Mouse (Mus musculus): ENCODE results near the gene Dpp6. TPM values are rescaled to one million over a fixed set of nuclear protein-coding genes. Genes with fewer than 3 reads are reported as not detected.

Dpp6 gene
- polyA plus RNA-seq, 1 experiment from 2014 or later: 42.0 TPM

GRCm38 (mm10) chr5:27707283-27707682, 890.3 kb downstream of the Dpp6 start:
- no peaks in the 10 kb centered on the region for H3K36me3 ChIP-seq (ENCODE audit: control insufficient read depth, insufficient read depth)
- H3K4me3 ChIP-seq (replicated peaks; ENCODE audit: low read length): no peak overlapping the region
- H3K9ac ChIP-seq (replicated peaks; ENCODE audit: low read depth, low read length): no peak overlapping the region
- no peak overlapping the region for H3K4me2 ChIP-seq (ENCODE audit: low read length)
- no peak overlapping the region for H3K27ac ChIP-seq (ENCODE audit: low read length)
- no peaks in the 10 kb centered on the region for H3K27me3 ChIP-seq (replicated peaks; ENCODE audit: control insufficient read depth, insufficient read depth, low read length)
- H3K9me3 ChIP-seq (ENCODE audit: control insufficient read depth, low read length): no peaks in the 10 kb centered on the region
- H3K4me1 ChIP-seq (replicated peaks; ENCODE audit: control insufficient read depth, insufficient read depth, low read length): peaks cover 4% of the 10 kb centered on the region
- ATAC-seq: no peak

DNA sequence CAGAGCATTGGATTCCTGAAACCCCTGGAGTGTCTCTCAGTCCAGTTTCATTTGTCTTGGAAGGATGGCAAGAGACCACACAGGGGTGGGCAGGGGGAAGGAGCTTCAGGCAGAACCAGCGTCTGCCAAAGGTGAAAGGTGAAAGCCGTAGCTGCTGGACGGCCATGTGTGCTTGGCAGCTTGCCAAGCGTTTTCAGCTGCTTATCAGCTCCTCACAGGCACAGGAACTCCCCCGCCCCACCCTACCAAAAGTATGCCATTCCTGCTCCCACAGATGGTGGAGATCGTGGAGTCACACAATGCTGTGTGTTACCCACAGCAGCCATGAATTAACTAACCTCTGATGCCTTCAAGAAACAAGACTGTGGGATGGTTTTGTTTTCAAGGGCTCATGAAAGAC, 891.2 kb downstream of the Dpp6 start:
- H3K9me3 ChIP-seq (ENCODE audit: control insufficient read depth, low read length): no peaks in the 10 kb centered on the region
- no peak overlapping the region for H3K4me3 ChIP-seq (replicated peaks; ENCODE audit: low read length)
- H3K27ac ChIP-seq (ENCODE audit: low read length): no peak overlapping the region
- no peak for ATAC-seq
- H3K9ac ChIP-seq (replicated peaks; ENCODE audit: low read depth, low read length): no peak overlapping the region
- H3K27me3 ChIP-seq (replicated peaks; ENCODE audit: control insufficient read depth, insufficient read depth, low read length): no peaks in the 10 kb centered on the region
- no peaks in the 10 kb centered on the region for H3K36me3 ChIP-seq (ENCODE audit: control insufficient read depth, insufficient read depth)
- peaks cover 4% of the 10 kb centered on the region for H3K4me1 ChIP-seq (replicated peaks; ENCODE audit: control insufficient read depth, insufficient read depth, low read length)
- 26% methylated on average over 6 of the region's 6 CpGs for WGBS
- H3K4me2 ChIP-seq (ENCODE audit: low read length): no peak overlapping the region

DNA sequence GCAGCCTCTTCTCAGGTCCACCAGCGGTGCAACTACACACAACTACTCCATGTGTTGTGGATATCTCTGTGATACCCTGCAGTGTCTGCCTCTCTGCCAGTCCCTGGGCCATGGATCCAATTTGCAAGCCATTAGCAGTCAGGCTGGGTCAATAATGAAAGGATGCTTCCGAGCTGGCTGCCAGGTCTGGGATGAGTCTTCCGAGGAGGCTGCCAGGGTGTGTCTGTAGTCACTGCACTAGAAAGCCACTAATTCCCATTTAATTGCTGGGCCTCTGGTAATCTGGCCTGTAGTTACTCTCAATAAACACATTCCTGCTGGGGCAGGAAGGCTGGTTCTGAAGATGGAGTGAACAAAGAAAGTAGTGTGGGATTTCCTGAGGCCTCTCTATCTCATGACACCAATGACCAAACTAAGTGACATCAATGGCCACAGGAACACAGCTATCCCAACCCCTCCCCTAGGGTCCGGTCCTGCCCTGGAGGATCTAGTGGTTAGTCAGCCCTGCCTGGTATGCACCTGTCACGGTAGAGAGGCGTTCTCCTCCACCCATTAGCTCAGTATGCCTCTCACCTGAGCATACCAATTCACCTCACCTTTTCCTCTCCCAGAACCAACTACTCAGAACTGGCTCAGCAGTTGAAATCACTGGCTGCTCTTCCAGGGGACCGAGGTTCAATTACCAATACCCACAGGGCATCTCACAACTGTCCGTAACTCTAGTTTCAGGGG, 894.6 kb downstream of the Dpp6 start:
- WGBS: 51% methylated on average over 8 of the region's 8 CpGs
- Histone ChIP-seq H3K4me2 (ENCODE audit: low read length) (no peak overlapping the region), H3K36me3 (ENCODE audit: control insufficient read depth, insufficient read depth) (no peaks in the 10 kb centered on the region), H3K9me3 (ENCODE audit: control insufficient read depth, low read length) (no peaks in the 10 kb centered on the region), H3K4me1 (replicated peaks; ENCODE audit: control insufficient read depth, insufficient read depth, low read length) (peaks cover 4% of the 10 kb centered on the region), H3K27me3 (replicated peaks; ENCODE audit: control insufficient read depth, insufficient read depth, low read length) (no peaks in the 10 kb centered on the region), H3K27ac (ENCODE audit: low read length) (no peak overlapping the region), H3K9ac (replicated peaks; ENCODE audit: low read depth, low read length) (no peak overlapping the region), H3K4me3 (replicated peaks; ENCODE audit: low read length) (no peak overlapping the region)
- no peak for ATAC-seq

DNA sequence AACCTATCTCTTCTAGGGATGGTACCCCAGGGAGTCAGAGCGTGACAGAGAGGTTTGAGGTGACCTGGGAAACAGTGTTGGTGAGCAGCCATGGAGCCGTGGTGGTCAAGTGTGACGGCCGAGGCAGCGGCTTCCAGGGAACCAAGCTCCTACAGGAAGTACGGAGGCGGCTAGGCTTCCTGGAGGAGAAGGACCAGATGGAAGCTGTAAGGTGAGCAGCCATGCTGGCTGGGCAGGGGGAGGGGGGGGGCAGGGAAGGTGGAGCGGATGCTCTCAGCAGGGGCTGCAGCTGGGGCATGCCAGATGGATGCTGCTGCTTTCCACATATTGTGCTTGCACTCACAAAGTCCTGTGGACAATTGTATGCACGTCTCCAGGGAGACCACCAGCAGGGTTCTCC, 897.4 kb downstream of the Dpp6 start:
- no peak overlapping the region for H3K4me3 ChIP-seq (replicated peaks; ENCODE audit: low read length)
- ATAC-seq: no peak
- H3K36me3 ChIP-seq (ENCODE audit: control insufficient read depth, insufficient read depth): no peaks in the 10 kb centered on the region
- H3K9ac ChIP-seq (replicated peaks; ENCODE audit: low read depth, low read length): no peak overlapping the region
- no peak overlapping the region for H3K27ac ChIP-seq (ENCODE audit: low read length)
- no peak overlapping the region for H3K4me2 ChIP-seq (ENCODE audit: low read length)
- no peaks in the 10 kb centered on the region for H3K27me3 ChIP-seq (replicated peaks; ENCODE audit: control insufficient read depth, insufficient read depth, low read length)
- WGBS: 67% methylated on average over 9 of the region's 9 CpGs
- no peaks in the 10 kb centered on the region for H3K4me1 ChIP-seq (replicated peaks; ENCODE audit: control insufficient read depth, insufficient read depth, low read length)
- H3K9me3 ChIP-seq (ENCODE audit: control insufficient read depth, low read length): no peaks in the 10 kb centered on the region

DNA sequence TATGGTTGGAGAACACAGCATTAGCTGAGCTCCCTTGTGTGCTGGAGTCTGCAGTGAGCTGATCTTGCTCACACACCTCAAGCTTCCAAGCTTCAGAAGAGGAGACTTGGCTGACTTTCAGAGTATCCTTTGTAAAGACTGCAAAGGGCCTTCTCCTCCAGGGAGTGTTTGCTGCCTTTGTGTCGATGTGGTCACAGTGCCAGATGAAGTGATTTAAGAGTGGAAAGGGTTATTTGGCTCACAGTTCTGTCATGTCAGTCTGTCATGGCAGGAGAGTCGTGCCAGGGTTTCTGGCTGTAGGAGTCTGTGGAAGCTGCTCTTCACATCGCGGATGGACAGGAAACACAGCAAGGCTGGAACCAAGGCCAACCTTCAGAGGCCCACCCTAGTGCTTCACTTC, 899.0 kb downstream of the Dpp6 start:
- H3K4me2 ChIP-seq (ENCODE audit: low read length): no peak overlapping the region
- H3K9ac ChIP-seq (replicated peaks; ENCODE audit: low read depth, low read length): no peak overlapping the region
- H3K4me3 ChIP-seq (replicated peaks; ENCODE audit: low read length): no peak overlapping the region
- no peaks in the 10 kb centered on the region for H3K27me3 ChIP-seq (replicated peaks; ENCODE audit: control insufficient read depth, insufficient read depth, low read length)
- no peaks in the 10 kb centered on the region for H3K4me1 ChIP-seq (replicated peaks; ENCODE audit: control insufficient read depth, insufficient read depth, low read length)
- H3K9me3 ChIP-seq (ENCODE audit: control insufficient read depth, low read length): no peaks in the 10 kb centered on the region
- ATAC-seq: no peak
- no peaks in the 10 kb centered on the region for H3K36me3 ChIP-seq (ENCODE audit: control insufficient read depth, insufficient read depth)
- WGBS: 57% methylated on average over 4 of the region's 4 CpGs
- H3K27ac ChIP-seq (ENCODE audit: low read length): no peak overlapping the region

GRCm38 (mm10) chr5:27717301-27717700, 900.3 kb downstream of the Dpp6 start:
- no peak overlapping the region for H3K27ac ChIP-seq (ENCODE audit: low read length)
- no peak overlapping the region for H3K4me2 ChIP-seq (ENCODE audit: low read length)
- H3K4me1 ChIP-seq (replicated peaks; ENCODE audit: control insufficient read depth, insufficient read depth, low read length): no peaks in the 10 kb centered on the region
- H3K4me3 ChIP-seq (replicated peaks; ENCODE audit: low read length): no peak overlapping the region
- no peak for ATAC-seq
- no peaks in the 10 kb centered on the region for H3K36me3 ChIP-seq (ENCODE audit: control insufficient read depth, insufficient read depth)
- H3K27me3 ChIP-seq (replicated peaks; ENCODE audit: control insufficient read depth, insufficient read depth, low read length): no peaks in the 10 kb centered on the region
- no peak overlapping the region for H3K9ac ChIP-seq (replicated peaks; ENCODE audit: low read depth, low read length)
- no peaks in the 10 kb centered on the region for H3K9me3 ChIP-seq (ENCODE audit: control insufficient read depth, low read length)

- WGBS: 66% methylated on average over 2 of the region's 2 CpGs
- Histone ChIP-seq H3K4me2 (ENCODE audit: low read length) (no peak overlapping the region), H3K27me3 (replicated peaks; ENCODE audit: control insufficient read depth, insufficient read depth, low read length) (no peaks in the 10 kb centered on the region), H3K9ac (replicated peaks; ENCODE audit: low read depth, low read length) (no peak overlapping the region), H3K9me3 (ENCODE audit: control insufficient read depth, low read length) (no peaks in the 10 kb centered on the region), H3K4me3 (replicated peaks; ENCODE audit: low read length) (no peak overlapping the region), H3K4me1 (replicated peaks; ENCODE audit: control insufficient read depth, insufficient read depth, low read length) (no peaks in the 10 kb centered on the region), H3K27ac (ENCODE audit: low read length) (no peak overlapping the region), H3K36me3 (ENCODE audit: control insufficient read depth, insufficient read depth) (no peaks in the 10 kb centered on the region)
- ATAC-seq: no peak
Measured at GRCm38 (mm10) chr5:27719311-27719710, 902.3 kb downstream of the Dpp6 start.

GRCm38 (mm10) chr5:27724460-27724859, 907.5 kb downstream of the Dpp6 start:
- Histone ChIP-seq H3K4me2 (ENCODE audit: low read length) (no peak overlapping the region), H3K9ac (replicated peaks; ENCODE audit: low read depth, low read length) (no peak overlapping the region), H3K27me3 (replicated peaks; ENCODE audit: control insufficient read depth, insufficient read depth, low read length) (no peaks in the 10 kb centered on the region), H3K4me3 (replicated peaks; ENCODE audit: low read length) (no peak overlapping the region), H3K27ac (ENCODE audit: low read length) (no peak overlapping the region), H3K9me3 (ENCODE audit: control insufficient read depth, low read length) (no peaks in the 10 kb centered on the region), H3K36me3 (ENCODE audit: control insufficient read depth, insufficient read depth) (no peaks in the 10 kb centered on the region), H3K4me1 (replicated peaks; ENCODE audit: control insufficient read depth, insufficient read depth, low read length) (no peaks in the 10 kb centered on the region)
- no peak for ATAC-seq
- WGBS: 47% methylated on average over 2 of the region's 2 CpGs

DNA sequence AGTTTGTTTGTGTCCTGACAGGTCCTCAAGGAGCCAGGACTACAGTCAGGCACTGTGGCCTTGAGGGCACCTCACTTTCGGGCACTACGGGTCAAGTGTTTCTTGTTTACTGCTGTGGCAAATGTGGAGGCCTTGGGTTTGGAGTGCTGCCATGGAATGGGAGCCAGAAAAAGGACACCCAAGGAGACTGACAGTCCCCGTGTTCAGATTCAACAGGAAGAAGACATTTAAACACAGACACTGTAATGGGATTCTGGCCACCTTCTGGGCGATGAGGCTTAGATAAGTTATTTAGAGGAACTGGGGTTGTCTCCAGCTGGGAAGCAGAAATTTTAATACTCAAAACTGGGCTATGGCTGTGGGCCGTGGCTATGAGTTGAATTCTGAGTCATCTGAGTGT, 913.7 kb downstream of the Dpp6 start:
- ATAC-seq: no peak
- Histone ChIP-seq H3K36me3 (ENCODE audit: control insufficient read depth, insufficient read depth) (no peaks in the 10 kb centered on the region), H3K9ac (replicated peaks; ENCODE audit: low read depth, low read length) (no peak overlapping the region), H3K4me3 (replicated peaks; ENCODE audit: low read length) (no peak overlapping the region), H3K27me3 (replicated peaks; ENCODE audit: control insufficient read depth, insufficient read depth, low read length) (no peaks in the 10 kb centered on the region), H3K27ac (ENCODE audit: low read length) (no peak overlapping the region), H3K4me1 (replicated peaks; ENCODE audit: control insufficient read depth, insufficient read depth, low read length) (no peaks in the 10 kb centered on the region), H3K4me2 (ENCODE audit: low read length) (no peak overlapping the region), H3K9me3 (ENCODE audit: control insufficient read depth, low read length) (0 out of 2 replicates have a peak, but pooled peaks cover 3% of the 10 kb centered on the region)
- WGBS: 73% methylated on average over 5 of the region's 5 CpGs

DNA sequence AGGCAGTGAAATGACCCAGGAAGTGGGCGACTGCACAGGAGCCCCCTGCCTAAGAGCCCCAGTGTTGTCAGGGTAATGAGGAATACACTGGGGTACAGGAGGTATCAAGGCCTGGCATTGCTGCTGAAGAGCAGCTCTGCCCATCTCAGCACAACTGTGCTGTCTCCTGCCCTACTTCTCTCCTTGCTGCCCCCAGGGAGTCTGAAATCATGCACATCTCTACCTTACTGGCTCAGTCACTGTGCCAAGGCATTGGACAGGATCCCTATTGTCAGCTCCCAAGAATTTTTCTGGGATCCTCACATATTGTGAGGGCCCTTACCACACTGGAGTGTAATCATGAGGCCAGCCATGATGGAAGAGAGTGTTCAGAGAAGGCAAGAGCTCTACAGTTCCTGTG, 914.4 kb downstream of the Dpp6 start:
- H3K4me3 ChIP-seq (replicated peaks; ENCODE audit: low read length): no peak overlapping the region
- H3K27ac ChIP-seq (ENCODE audit: low read length): no peak overlapping the region
- H3K4me1 ChIP-seq (replicated peaks; ENCODE audit: control insufficient read depth, insufficient read depth, low read length): no peaks in the 10 kb centered on the region
- no peaks in the 10 kb centered on the region for H3K27me3 ChIP-seq (replicated peaks; ENCODE audit: control insufficient read depth, insufficient read depth, low read length)
- 67% methylated on average over 1 of the region's 1 CpGs for WGBS
- H3K4me2 ChIP-seq (ENCODE audit: low read length): no peak overlapping the region
- H3K9ac ChIP-seq (replicated peaks; ENCODE audit: low read depth, low read length): no peak overlapping the region
- no peak for ATAC-seq
- H3K9me3 ChIP-seq (ENCODE audit: control insufficient read depth, low read length): 0 out of 2 replicates have a peak, but pooled peaks cover 3% of the 10 kb centered on the region
- no peaks in the 10 kb centered on the region for H3K36me3 ChIP-seq (ENCODE audit: control insufficient read depth, insufficient read depth)

Data from forebrain, embryonic 16.5 days (tissue).